Mouse (Mus musculus): ENCODE measurements around the gene Gm136.
"Not testable (repeated sequence)": the region's sequence is repeated elsewhere in the genome, so short reads cannot be mapped to it uniquely, and the experiment has no call there.

Gene Gm136

GRCm38 (mm10) chr4:34756163-34756562 lies at the start of gene Gm136:
Gene Gm136, minus strand, starts transcription at chr4:34756263.
- DNase-seq (ENCODE audit: low spot score), result no peak

- DNase-seq (ENCODE audit: low spot score), result no peak
These were observed 45.3 kb upstream of the Gm136 start for GRCm38 (mm10) chr4:34801166-34802034.

GRCm38 (mm10) chr4:34798005-34798404 lies 41.9 kb upstream of the Gm136 start:
- DNase-seq (ENCODE audit: low spot score), result no peak

GRCm38 (mm10) chr4:34797294-34797983 lies 41.4 kb upstream of the Gm136 start:
- DNase-seq (ENCODE audit: low spot score), result no peak

GRCm38 (mm10) chr4:34796294-34796693 lies 40.2 kb upstream of the Gm136 start:
- no peak for DNase-seq (ENCODE audit: low spot score)

GRCm38 (mm10) chr4:34786476-34786875 lies 30.4 kb upstream of the Gm136 start:
- no peak for DNase-seq (ENCODE audit: low spot score)

- DNase-seq (ENCODE audit: low spot score), result no peak
These were observed 29.6 kb upstream of the Gm136 start for GRCm38 (mm10) chr4:34785646-34786045.

GRCm38 (mm10) chr4:34784865-34785264 lies 28.8 kb upstream of the Gm136 start:
- DNase-seq (ENCODE audit: low spot score), result no peak

- DNase-seq (ENCODE audit: low spot score), result no peak
These were observed 26.7 kb upstream of the Gm136 start for GRCm38 (mm10) chr4:34782730-34783129.

- DNase-seq (ENCODE audit: low spot score), result peak; percentile 85
These were observed 21.8 kb upstream of the Gm136 start, which contains the start of gene Smim8 for GRCm38 (mm10) chr4:34777677-34778527. Gene Smim8, minus strand, starts transcription at chr4:34778423.

GRCm38 (mm10) chr4:34771652-34772371 lies 15.7 kb upstream of the Gm136 start:
- DNase-seq (ENCODE audit: low spot score), result no peak

- DNase-seq (ENCODE audit: low spot score), result no peak
These were observed 6.8 kb downstream of the Gm136 start for GRCm38 (mm10) chr4:34749236-34749635.

GRCm38 (mm10) chr4:34734461-34734860 lies 21.6 kb downstream of the Gm136 start:
- no peak for DNase-seq (ENCODE audit: low spot score)

- not testable (repeated sequence) for DNase-seq (ENCODE audit: low spot score)
These were observed 22.6 kb downstream of the Gm136 start for GRCm38 (mm10) chr4:34733415-34733814.

- no peak for DNase-seq (ENCODE audit: low spot score)
These were observed 26.2 kb downstream of the Gm136 start, which contains the start of gene Cfap206 for GRCm38 (mm10) chr4:34729851-34730341. Gene Cfap206, minus strand, starts transcription at chr4:34730206.

GRCm38 (mm10) chr4:34725710-34726109 lies 30.4 kb downstream of the Gm136 start:
- DNase-seq (ENCODE audit: low spot score), result not testable (repeated sequence)

GRCm38 (mm10) chr4:34724306-34724705 lies 31.8 kb downstream of the Gm136 start:
- DNase-seq (ENCODE audit: low spot score), result no peak

GRCm38 (mm10) chr4:34723186-34723585 lies 32.9 kb downstream of the Gm136 start:
- DNase-seq (ENCODE audit: low spot score), result peak; percentile 12

- DNase-seq (ENCODE audit: low spot score), result no peak
These were observed 35.8 kb downstream of the Gm136 start for GRCm38 (mm10) chr4:34720127-34720895.

- no peak for DNase-seq (ENCODE audit: low spot score)
These were observed 36.6 kb downstream of the Gm136 start for GRCm38 (mm10) chr4:34719421-34719820.

All from adipocyte (in vitro differentiated cells).